Mouse (Mus musculus) hindbrain, embryonic 16.5 days (tissue): ENCODE measurements at regions not wholly inside any gene's neighbourhood (a gene's known extent, or its start where the extent isn't known, plus 50 kb on each side); places are given as distances from the start of the nearest gene placed in this dataset.

Experiments used
- ATAC-seq: fragments of 200-750 bp; cut with Nextera tagmentation; 2 replicates; pipeline ENCODE4 v1.8.0; 2017; ENCODE audit warnings: moderate TSS enrichment, moderate library complexity
- H3K27ac ChIP-seq: fragments of 300-500 bp; sonication (generic); 2 replicates; pipeline ENCODE4 v1.5.1; 2014; ENCODE audit warnings: low read depth, mild to moderate bottlenecking, control low read depth, low read length, moderate library complexity
- H3K27me3 ChIP-seq: fragments of 300-500 bp; sonication (generic); replicated peaks from 2 replicates; pipeline ENCODE4 v1.6.1; 2014; ENCODE audit warnings: low read length; ENCODE audit not compliant: control insufficient read depth, insufficient read depth
- H3K36me3 ChIP-seq: fragments of 300-500 bp; sonication (generic); 2 replicates; pipeline ENCODE4 v1.6.1; 2014; ENCODE audit warnings: mild to moderate bottlenecking, low read length, moderate library complexity, mixed read lengths; ENCODE audit not compliant: control insufficient read depth, insufficient read depth
- H3K4me1 ChIP-seq: fragments of 300-500 bp; sonication (generic); 2 replicates; pipeline ENCODE4 v1.6.1; 2014; ENCODE audit warnings: low read depth, low read length; ENCODE audit not compliant: control insufficient read depth, insufficient read depth
- H3K4me2 ChIP-seq: fragments of 300-500 bp; sonication (generic); 2 replicates; pipeline ENCODE4 v1.6.1; 2014; ENCODE audit warnings: mild to moderate bottlenecking, low read length, control low read depth, moderate library complexity
- H3K4me3 ChIP-seq: fragments of 300-500 bp; sonication (generic); 2 replicates; pipeline ENCODE4 v1.5.1; 2014; ENCODE audit warnings: mild to moderate bottlenecking, low read length, control low read depth, moderate library complexity
- H3K9ac ChIP-seq: fragments of 300-500 bp; sonication (generic); 2 replicates; pipeline ENCODE4 v1.6.1; 2014; ENCODE audit warnings: low read depth, mild to moderate bottlenecking, control low read depth, low read length, moderate library complexity
- H3K9me3 ChIP-seq: fragments of 300-500 bp; sonication (generic); 2 replicates; pipeline ENCODE4 v1.6.1; 2014; ENCODE audit warnings: mild to moderate bottlenecking, low read length, moderate library complexity; ENCODE audit not compliant: control insufficient read depth
- WGBS: fragments of 180-500 bp; shearing (Covaris S2); extraction: QIAGEN DNeasy Blood & Tissue Kit; methylation state at CpG from one replicate; pipeline ENCODE4 v1.1.7; 2014; 5-methylcytosine and 5-hydroxymethylcytosine counted together

GRCm38 (mm10) chr9:120774772-120775171 lies 154.2 kb upstream of the Ctnnb1 start:
- 60% methylated on average over 1 of the region's 1 CpGs for WGBS
- no peak overlapping the region for H3K4me2 ChIP-seq

GRCm38 (mm10) chr9:120775721-120776120 lies 153.3 kb upstream of the Ctnnb1 start:
- no peaks in the 10 kb centered on the region for H3K9me3 ChIP-seq
- no peak overlapping the region for H3K4me2 ChIP-seq
- no peak overlapping the region for H3K9ac ChIP-seq
- no peak for ATAC-seq
- no peaks in the 10 kb centered on the region for H3K36me3 ChIP-seq
- no peaks in the 10 kb centered on the region for H3K27me3 ChIP-seq
- WGBS: 75% methylated on average over 3 of the region's 3 CpGs
- no peak overlapping the region for H3K27ac ChIP-seq
- H3K4me3 ChIP-seq: no peak overlapping the region
- H3K4me1 ChIP-seq: no peaks in the 10 kb centered on the region

More at GRCm38 (mm10) chr9:120774772-120775171, 154.2 kb upstream of the Ctnnb1 start:
- no peaks in the 10 kb centered on the region for H3K9me3 ChIP-seq
- no peaks in the 10 kb centered on the region for H3K4me1 ChIP-seq
- ATAC-seq: no peak
- H3K36me3 ChIP-seq: no peaks in the 10 kb centered on the region
- no peak overlapping the region for H3K9ac ChIP-seq
- H3K27ac ChIP-seq: no peak overlapping the region
- H3K27me3 ChIP-seq: no peaks in the 10 kb centered on the region
- no peak overlapping the region for H3K4me3 ChIP-seq

DNA sequence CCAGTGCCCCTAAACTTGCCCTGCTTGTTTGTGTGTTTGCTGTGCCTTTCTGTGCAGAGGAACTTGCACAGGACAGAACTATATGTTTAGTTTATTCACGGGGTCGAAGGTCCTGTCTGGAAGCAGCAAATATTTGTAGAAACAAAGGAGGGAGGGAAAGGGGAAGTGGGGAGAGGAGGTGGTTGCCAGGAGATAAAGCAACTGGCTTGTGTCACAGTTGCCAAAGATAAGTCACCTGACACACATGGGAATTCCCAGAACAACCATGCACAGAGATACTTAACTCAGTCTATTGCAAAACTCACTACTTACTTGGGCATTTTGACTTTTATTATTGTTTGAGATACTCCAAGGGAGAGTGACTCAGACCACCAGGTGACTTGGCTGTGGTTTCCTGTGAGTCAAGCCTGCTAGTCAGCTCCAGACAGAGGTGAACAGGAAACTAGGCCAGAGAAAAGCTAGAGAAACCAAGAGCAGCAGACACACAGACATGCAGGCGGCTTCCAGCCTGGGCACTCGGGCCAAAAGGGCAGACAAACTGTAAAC lies 152.5 kb upstream of the Ctnnb1 start:
- Histone ChIP-seq H3K4me3 (no peak overlapping the region), H3K4me1 (no peaks in the 10 kb centered on the region), H3K27me3 (no peaks in the 10 kb centered on the region), H3K36me3 (no peaks in the 10 kb centered on the region), H3K27ac (no peak overlapping the region), H3K4me2 (no peak overlapping the region), H3K9ac (no peak overlapping the region), H3K9me3 (no peaks in the 10 kb centered on the region)
- 55% methylated on average over 4 of the region's 4 CpGs for WGBS
- no peak for ATAC-seq

DNA sequence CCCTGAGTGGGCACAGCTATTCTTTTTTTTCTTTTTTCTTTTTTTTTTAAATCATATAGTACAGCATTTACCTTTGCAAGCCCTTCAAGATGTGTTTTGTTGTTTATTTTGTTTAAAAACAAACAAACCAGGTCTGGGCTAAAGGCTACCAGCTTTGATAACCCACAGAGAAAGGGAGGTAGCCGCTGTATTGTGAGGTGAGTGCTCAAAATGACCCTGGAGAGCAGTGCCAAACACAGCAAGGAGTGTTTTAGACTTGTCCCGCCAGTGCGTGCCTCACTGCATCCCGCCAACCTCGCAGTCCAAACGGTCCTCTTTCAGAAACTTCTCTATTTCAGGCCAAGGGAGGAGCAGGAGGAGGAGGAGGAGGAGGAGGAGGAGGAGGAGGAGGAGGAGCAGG lies 152.0 kb upstream of the Ctnnb1 start:
- Histone ChIP-seq H3K4me1 (no peaks in the 10 kb centered on the region), H3K27me3 (no peaks in the 10 kb centered on the region), H3K9me3 (no peaks in the 10 kb centered on the region), H3K9ac (no peak overlapping the region), H3K4me3 (no peak overlapping the region), H3K27ac (no peak overlapping the region), H3K4me2 (no peak overlapping the region), H3K36me3 (no peaks in the 10 kb centered on the region)
- 61% methylated on average over 6 of the region's 6 CpGs for WGBS
- ATAC-seq: no peak

DNA sequence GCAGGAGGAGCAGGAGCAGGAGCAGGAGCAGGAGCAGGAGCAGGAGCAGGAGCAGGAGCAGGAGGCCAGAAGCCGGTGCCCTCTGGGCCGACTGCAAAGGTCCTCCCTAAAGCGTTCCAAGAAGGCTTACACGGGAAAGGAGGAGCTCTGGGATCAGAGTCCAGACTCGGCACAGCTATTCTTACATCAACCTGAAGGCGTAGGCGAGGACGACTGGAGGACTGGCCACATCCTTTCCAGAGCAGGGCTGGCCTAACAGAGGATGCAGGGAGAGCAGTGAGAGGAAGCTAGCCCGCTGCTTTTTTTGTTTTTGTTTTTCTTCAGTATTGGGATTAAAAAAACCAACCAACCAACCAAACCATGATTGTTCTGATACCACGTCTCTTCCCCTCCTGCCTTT lies 151.5 kb upstream of the Ctnnb1 start:
- no peak overlapping the region for H3K4me3 ChIP-seq
- no peak overlapping the region for H3K27ac ChIP-seq
- H3K9me3 ChIP-seq: no peaks in the 10 kb centered on the region
- no peak overlapping the region for H3K4me2 ChIP-seq
- no peaks in the 10 kb centered on the region for H3K36me3 ChIP-seq
- ATAC-seq: no peak
- no peaks in the 10 kb centered on the region for H3K27me3 ChIP-seq
- 84% methylated on average over 10 of the region's 10 CpGs for WGBS
- H3K9ac ChIP-seq: no peak overlapping the region
- H3K4me1 ChIP-seq: no peaks in the 10 kb centered on the region

GRCm38 (mm10) chr9:120778423-120778822 lies 150.6 kb upstream of the Ctnnb1 start:
- no peak overlapping the region for H3K4me2 ChIP-seq
- H3K4me1 ChIP-seq: no peaks in the 10 kb centered on the region
- no peaks in the 10 kb centered on the region for H3K36me3 ChIP-seq
- no peaks in the 10 kb centered on the region for H3K27me3 ChIP-seq
- H3K9ac ChIP-seq: no peak overlapping the region
- H3K27ac ChIP-seq: no peak overlapping the region; the same call in 1 of the 2 replicates
- WGBS: 45% methylated on average over 2 of the region's 2 CpGs
- no peak overlapping the region for H3K4me3 ChIP-seq
- no peaks in the 10 kb centered on the region for H3K9me3 ChIP-seq
- no peak for ATAC-seq

GRCm38 (mm10) chr9:120794210-120794609 lies 134.8 kb upstream of the Ctnnb1 start:
- Histone ChIP-seq H3K4me3 (no peak overlapping the region), H3K27me3 (no peaks in the 10 kb centered on the region), H3K4me2 (no peak overlapping the region), H3K36me3 (no peaks in the 10 kb centered on the region), H3K9me3 (peaks cover 20% of the 10 kb centered on the region), H3K27ac (no peak overlapping the region), H3K4me1 (no peaks in the 10 kb centered on the region), H3K9ac (no peak overlapping the region)
- WGBS: 84% methylated on average over 5 of the region's 5 CpGs
- no peak for ATAC-seq

DNA sequence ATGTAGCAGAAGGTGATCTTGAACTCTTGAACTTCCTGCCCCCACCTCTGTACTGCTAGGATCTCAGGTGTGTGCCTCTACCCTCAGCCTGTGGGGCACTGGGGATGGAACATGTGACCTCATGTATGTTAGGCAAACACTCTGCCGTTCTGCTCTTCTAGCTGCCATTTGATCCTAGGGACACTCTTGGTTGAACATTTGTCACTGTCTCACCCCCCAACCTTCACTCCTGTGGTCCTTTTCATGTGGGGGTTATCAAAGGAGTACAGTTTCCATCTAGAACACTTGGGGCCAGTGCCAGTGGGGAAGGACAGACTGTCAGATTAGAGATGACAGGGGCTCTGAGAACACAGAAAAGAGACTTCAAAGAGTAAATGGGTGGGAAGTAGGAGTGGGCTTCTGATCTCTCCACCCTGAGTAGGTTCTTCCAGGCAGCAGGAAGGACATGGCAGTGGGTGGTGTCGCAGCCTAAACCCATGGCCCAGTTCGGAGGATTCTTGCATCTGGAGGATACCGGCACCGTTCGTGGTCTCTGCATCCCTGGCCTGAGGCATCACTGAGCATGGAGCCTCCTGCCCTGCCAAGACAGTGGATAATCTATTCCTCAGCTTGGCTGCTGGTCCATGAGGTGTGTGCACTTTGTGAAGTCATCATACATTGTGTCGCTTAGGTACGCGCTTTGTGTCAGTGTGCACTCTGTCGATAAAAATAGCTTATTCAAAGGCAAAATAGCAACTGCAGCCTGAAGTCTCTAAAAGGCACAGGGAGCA lies 132.7 kb upstream of the Ctnnb1 start:
- Histone ChIP-seq H3K9me3 (peaks cover 7% of the 10 kb centered on the region), H3K4me2 (no peak overlapping the region), H3K4me3 (no peak overlapping the region), H3K9ac (no peak overlapping the region), H3K27ac (no peak overlapping the region), H3K4me1 (no peaks in the 10 kb centered on the region), H3K36me3 (no peaks in the 10 kb centered on the region), H3K27me3 (no peaks in the 10 kb centered on the region)
- no peak for ATAC-seq
- 82% methylated on average over 10 of the region's 10 CpGs for WGBS

GRCm38 (mm10) chr9:120797996-120798663 lies 130.9 kb upstream of the Ctnnb1 start:
- Histone ChIP-seq H3K36me3 (no peaks in the 10 kb centered on the region), H3K4me3 (no peak overlapping the region), H3K9me3 (no peaks in the 10 kb centered on the region), H3K9ac (no peak overlapping the region), H3K27me3 (no peaks in the 10 kb centered on the region), H3K27ac (no peak overlapping the region), H3K4me2 (no peak overlapping the region), H3K4me1 (no peaks in the 10 kb centered on the region)
- 37% methylated on average over 10 of the region's 10 CpGs for WGBS
- ATAC-seq: no peak
